Mouse (Mus musculus) layer of hippocampus, adult 8-10 months (tissue): ENCODE measurements around the gene Pla2g4e. TPM values are rescaled to one million over a fixed set of nuclear protein-coding genes. Genes with fewer than 3 reads are reported as not detected.
A peak's percentile ranks its signal among the peaks of the same experiment; 100 is the strongest.

Source experiments
- DNase-seq, 2 experiments: peaks; one replicate each; pipeline ENCODE4 v3.0.0; 2022; ENCODE audit warnings: low spot score in 2 of 2
- total RNA-seq, 4 experiments: library from RNA; stranded (reverse); gene quantifications; 2 replicates each; pipeline ENCODE4 v1.2.4; 2022

The Pla2g4e gene
- total RNA-seq, 4 experiments from 2014 or later = 12.0 to 16.9 (median 13.3) TPM

GRCm38 (mm10) chr2:120237784-120238183, 7.4 kb downstream of the Pla2g4e start:
- DNase-seq = no peak

- no peak for DNase-seq
These were observed 9.0 kb downstream of the Pla2g4e start for GRCm38 (mm10) chr2:120235947-120236640.

- DNase-seq = no peak
These were observed 9.8 kb downstream of the Pla2g4e start for GRCm38 (mm10) chr2:120235381-120235780.

GRCm38 (mm10) chr2:120231642-120232041, 13.5 kb downstream of the Pla2g4e start:
- no peak for DNase-seq

GRCm38 (mm10) chr2:120214600-120214999, 30.5 kb downstream of the Pla2g4e start:
- no peak for DNase-seq

GRCm38 (mm10) chr2:120211448-120211847, 33.7 kb downstream of the Pla2g4e start:
- no peak for DNase-seq

GRCm38 (mm10) chr2:120207926-120208325, 37.2 kb downstream of the Pla2g4e start:
- no peak for DNase-seq

- DNase-seq = no peak
These were observed 38.1 kb downstream of the Pla2g4e start for GRCm38 (mm10) chr2:120207028-120207427.

- no peak for DNase-seq
These were observed 41.4 kb downstream of the Pla2g4e start for GRCm38 (mm10) chr2:120203742-120204141.

GRCm38 (mm10) chr2:120200077-120200476, 45.1 kb downstream of the Pla2g4e start:
- DNase-seq = no peak

- DNase-seq = no peak
These were observed 57.0 kb downstream of the Pla2g4e start for GRCm38 (mm10) chr2:120188174-120188573.

GRCm38 (mm10) chr2:120187583-120187982, 57.6 kb downstream of the Pla2g4e start:
- DNase-seq = no peak

- no peak for DNase-seq
These were observed 59.4 kb downstream of the Pla2g4e start for GRCm38 (mm10) chr2:120185527-120186276.

GRCm38 (mm10) chr2:120178936-120179335, 66.2 kb downstream of the Pla2g4e start:
- DNase-seq = no peak

- peak in 1 of 2 experiments; percentile 54 for DNase-seq
These were observed 71.4 kb downstream of the Pla2g4e start for GRCm38 (mm10) chr2:120173718-120174117.

- no peak for DNase-seq
These were observed 73.8 kb downstream of the Pla2g4e start for GRCm38 (mm10) chr2:120171362-120171761.

GRCm38 (mm10) chr2:120170726-120171125, 74.4 kb downstream of the Pla2g4e start:
- DNase-seq = no peak

GRCm38 (mm10) chr2:120169382-120169781, 75.8 kb downstream of the Pla2g4e start:
- no peak for DNase-seq

GRCm38 (mm10) chr2:120167763-120168162, 77.4 kb downstream of the Pla2g4e start:
- DNase-seq = no peak

GRCm38 (mm10) chr2:120165474-120165873, 79.7 kb downstream of the Pla2g4e start:
- no peak for DNase-seq

- DNase-seq = no peak
These were observed 85.7 kb downstream of the Pla2g4e start for GRCm38 (mm10) chr2:120159434-120159833.

- DNase-seq = no peak
These were observed 86.3 kb downstream of the Pla2g4e start for GRCm38 (mm10) chr2:120158846-120159245.

- no peak for DNase-seq
These were observed 87.1 kb downstream of the Pla2g4e start for GRCm38 (mm10) chr2:120158016-120158415.
